Mouse (Mus musculus) MN1 (cell line): ENCODE results near the gene Trafd1.
"Not testable (repeated sequence)": the region's sequence is repeated elsewhere in the genome, so short reads cannot be mapped to it uniquely, and the experiment has no call there.

Experiments
- DNase-seq: peaks from one replicate; pipeline ENCODE4 v3.0.0-alpha.2; 2016; ENCODE audit warnings: low spot score

Gene Trafd1

DNA sequence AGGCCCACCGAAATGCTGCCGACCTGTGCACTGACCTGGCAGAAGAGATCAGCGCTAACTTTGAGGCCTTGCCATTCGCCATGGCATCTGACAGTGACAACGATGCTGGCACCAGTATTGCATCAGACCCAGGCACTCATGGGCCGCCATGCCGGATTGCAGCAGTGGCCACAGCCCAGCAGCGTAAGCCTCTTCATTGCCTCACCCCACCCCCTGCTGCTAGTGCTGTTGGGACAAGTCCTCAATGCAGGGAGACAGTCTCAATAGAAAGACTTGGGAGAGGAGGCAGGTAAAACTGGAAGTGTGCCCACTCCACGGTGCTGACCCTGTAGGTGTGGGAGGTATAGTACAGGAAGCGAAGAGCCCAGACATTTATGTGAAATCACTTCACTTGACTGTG lies 53.7 kb downstream of the Trafd1 start:
- DNase-seq: no peak

DNA sequence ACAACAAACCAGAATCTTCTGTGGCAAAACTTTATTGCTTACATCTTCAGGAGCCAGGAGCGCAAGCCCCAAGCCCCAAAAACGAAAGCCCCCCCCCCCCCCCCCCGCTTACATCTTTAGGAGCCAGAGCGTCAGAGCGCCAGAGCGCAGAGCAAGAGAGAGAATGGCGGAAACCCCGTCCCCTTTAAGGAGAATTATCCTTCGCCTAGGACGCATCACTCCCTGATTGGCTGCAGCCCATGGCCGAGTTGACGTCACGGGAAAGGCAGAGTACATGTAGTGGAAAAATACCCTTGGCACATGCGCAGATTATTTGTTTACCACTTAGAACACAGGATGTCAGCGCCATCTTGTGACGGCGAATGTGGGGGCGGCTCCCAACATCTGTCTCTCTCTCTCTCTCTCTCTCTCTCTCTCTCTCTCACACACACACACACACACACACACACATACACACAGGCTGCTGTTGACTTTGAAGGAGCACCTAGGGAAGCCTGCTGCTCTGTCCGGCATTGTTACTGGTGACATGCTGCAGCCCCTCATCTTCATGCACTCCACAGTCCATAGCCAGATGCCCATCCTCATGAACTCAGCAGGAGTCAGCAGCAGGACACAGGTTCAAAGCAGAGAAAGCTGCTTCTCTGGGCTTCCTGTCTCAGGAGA lies 55.1 kb downstream of the Trafd1 start:
- DNase-seq: not testable (repeated sequence)

DNA sequence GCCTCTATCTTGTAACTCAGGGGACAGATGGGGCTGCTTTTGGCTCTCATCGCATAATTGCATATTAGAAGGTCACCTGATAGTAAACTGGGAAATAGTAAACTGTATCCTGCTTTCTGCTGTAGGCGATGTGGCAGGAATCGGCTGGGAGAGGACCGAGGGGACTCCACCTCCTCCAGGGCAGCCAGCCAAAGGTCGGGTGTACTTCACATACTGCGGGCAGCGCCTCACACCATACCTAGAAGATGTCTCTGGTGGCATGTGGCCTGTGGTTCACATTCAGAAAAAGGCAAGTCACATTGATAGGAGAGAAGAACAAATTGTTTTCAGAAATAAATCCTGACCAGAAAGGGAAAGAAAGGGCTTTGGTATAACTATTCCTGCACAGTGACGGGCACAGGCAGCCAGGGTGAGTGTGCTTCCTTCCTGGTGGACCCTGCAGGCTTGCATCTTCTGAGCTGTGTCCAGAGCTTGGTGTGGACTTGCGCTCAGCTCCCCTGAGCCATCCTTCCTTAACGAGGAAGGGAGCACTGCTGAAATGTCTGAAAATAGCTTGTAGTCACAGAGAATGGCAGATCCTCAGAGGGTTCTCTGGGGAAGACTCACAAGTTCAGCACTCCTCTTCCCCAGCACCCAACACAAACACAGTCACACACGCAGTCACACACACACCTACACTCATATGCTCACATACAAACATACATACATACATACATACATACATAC lies 55.9 kb downstream of the Trafd1 start:
- DNase-seq: no peak

DNA sequence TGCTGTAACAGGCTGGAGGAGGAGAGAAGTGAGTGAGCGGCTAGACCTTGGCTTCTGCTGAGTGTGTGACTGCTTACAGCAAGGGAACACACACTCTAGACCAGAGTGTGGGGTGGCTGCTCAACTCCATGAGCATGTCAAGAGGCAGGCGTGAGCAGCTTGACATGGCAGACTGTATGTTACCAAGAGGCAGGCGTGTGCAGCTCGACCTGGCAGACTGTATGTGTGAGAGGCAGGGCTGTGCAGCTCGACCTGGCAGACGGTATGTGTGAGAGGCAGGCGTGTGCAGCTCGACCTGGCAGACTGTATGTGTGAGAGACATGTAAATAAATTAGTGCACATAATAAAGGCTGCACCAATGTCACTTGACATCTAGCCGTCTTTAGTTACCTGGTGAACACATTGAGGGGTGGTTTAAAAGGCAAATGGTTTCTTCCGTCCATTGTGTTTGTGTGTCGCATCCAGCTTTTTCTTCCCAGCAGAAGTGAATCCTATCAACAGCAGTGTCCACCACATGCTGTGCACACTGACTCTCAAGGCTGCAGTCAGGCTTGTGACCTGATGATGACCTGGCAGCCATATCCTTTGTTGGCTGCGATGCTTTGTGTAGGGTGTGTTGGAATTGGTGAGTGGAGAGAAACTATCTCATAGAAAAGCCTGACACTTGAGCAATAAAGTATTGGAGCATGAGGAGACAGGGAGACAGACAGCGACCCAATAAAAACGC lies 59.2 kb downstream of the Trafd1 start:
- no peak for DNase-seq
